Mouse (Mus musculus): ENCODE measurements at regions not wholly inside any gene's neighbourhood (a gene's known extent, or its start where the extent isn't known, plus 50 kb on each side); places are given as distances from the start of the nearest gene placed in this dataset.

DNA sequence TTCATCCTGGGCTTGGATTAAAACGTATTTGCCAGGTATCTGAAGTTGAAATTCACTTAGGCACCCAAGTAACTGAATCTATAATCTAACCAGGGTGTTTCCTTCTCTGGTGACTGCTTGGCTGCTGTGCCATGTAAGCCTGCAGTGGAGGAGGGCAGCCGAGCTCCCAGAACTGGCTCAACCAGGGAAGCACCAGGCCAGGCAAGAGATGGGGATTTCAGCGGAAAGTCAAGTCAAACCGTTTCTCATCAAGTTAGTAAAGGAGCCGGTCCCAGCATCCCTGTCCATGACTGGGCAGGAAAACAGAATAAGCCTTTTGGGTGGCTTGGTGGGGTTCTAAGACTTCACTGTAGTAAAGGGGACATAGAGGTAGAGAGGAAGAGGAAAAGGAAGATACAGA is 341.1 kb upstream of the Sall1 start:
- ATAC-seq (ENCODE audit: insufficient read depth) = no peak
- WGBS = 64% methylated on average over 5 of the region's 5 CpGs
- peaks cover 8% of the 10 kb centered on the region; the same call in 1 of the 2 replicates for H3K4me1 ChIP-seq (ENCODE audit: insufficient read depth)
- H3K4me3 ChIP-seq (ENCODE audit: low read depth, low read length) = no peak overlapping the region
- TF ChIP-seq CTCF (IDR thresholded peaks at IDR 0.05; ENCODE audit: low read depth) = no peak
- H3K36me3 ChIP-seq (ENCODE audit: insufficient read depth) = no peaks in the 10 kb centered on the region
- H3K4me2 ChIP-seq = no peak overlapping the region
- no peaks in the 10 kb centered on the region for H3K9me3 ChIP-seq (ENCODE audit: low read depth, low read length)
- H3K27ac ChIP-seq (ENCODE audit: low read depth) = no peak overlapping the region
- DNase-seq = no peak
- H3K27me3 ChIP-seq (ENCODE audit: insufficient read depth, low read length) = no peaks in the 10 kb centered on the region
- H3K9ac ChIP-seq = no peak overlapping the region

DNA sequence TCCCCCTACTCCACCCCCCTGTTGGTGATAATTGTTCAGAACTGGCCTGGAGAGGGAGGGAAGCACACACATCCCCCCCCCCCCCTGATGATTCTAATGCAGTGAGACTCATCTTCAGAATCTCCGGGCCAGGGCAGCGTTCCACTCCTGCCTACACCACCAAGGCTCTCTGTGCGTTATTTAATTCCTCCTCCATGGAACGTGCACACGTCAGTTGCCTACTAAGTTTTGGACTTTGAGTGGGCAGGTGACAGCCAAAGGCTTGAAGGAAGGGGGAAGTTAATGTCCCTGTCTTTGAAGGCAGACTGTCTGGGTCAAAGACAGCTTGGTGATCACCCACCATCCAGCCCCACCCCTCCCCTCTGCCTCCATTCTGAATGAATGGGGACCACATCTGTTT is 339.8 kb upstream of the Sall1 start:
- 62% methylated on average over 5 of the region's 5 CpGs for WGBS
- TF ChIP-seq CTCF (IDR thresholded peaks at IDR 0.05; ENCODE audit: low read depth) = no peak
- no peaks in the 10 kb centered on the region for H3K36me3 ChIP-seq (ENCODE audit: insufficient read depth)
- H3K4me1 ChIP-seq (ENCODE audit: insufficient read depth) = peaks cover 8% of the 10 kb centered on the region; the same call in 1 of the 2 replicates
- DNase-seq (no peak), ATAC-seq (ENCODE audit: insufficient read depth) (no peak)
- H3K9ac ChIP-seq = no peak overlapping the region
- no peaks in the 10 kb centered on the region for H3K9me3 ChIP-seq (ENCODE audit: low read depth, low read length)
- H3K27me3 ChIP-seq (ENCODE audit: insufficient read depth, low read length) = no peaks in the 10 kb centered on the region
- no peak overlapping the region for H3K4me2 ChIP-seq
- H3K4me3 ChIP-seq (ENCODE audit: low read depth, low read length) = no peak overlapping the region
- no peak overlapping the region for H3K27ac ChIP-seq (ENCODE audit: low read depth)

GRCm38 (mm10) chr8:89382538-89383380 is 338.8 kb upstream of the Sall1 start:
- no peak overlapping the region for H3K27ac ChIP-seq (ENCODE audit: low read depth)
- no peaks in the 10 kb centered on the region for H3K9me3 ChIP-seq (ENCODE audit: low read depth, low read length)
- no peaks in the 10 kb centered on the region for H3K27me3 ChIP-seq (ENCODE audit: insufficient read depth, low read length)
- H3K4me2 ChIP-seq = no peak overlapping the region
- H3K36me3 ChIP-seq (ENCODE audit: insufficient read depth) = no peaks in the 10 kb centered on the region
- H3K4me3 ChIP-seq (ENCODE audit: low read depth, low read length) = no peak overlapping the region
- TF ChIP-seq CTCF (IDR thresholded peaks at IDR 0.05; ENCODE audit: low read depth) = no peak
- H3K4me1 ChIP-seq (ENCODE audit: insufficient read depth) = peaks cover 5% of the 10 kb centered on the region; the same call in 1 of the 2 replicates
- ATAC-seq (ENCODE audit: insufficient read depth) (no peak; the same call in 1 of the 2 replicates), DNase-seq (no peak)
- 38% methylated on average over 9 of the region's 9 CpGs for WGBS
- no peak overlapping the region for H3K9ac ChIP-seq

DNA sequence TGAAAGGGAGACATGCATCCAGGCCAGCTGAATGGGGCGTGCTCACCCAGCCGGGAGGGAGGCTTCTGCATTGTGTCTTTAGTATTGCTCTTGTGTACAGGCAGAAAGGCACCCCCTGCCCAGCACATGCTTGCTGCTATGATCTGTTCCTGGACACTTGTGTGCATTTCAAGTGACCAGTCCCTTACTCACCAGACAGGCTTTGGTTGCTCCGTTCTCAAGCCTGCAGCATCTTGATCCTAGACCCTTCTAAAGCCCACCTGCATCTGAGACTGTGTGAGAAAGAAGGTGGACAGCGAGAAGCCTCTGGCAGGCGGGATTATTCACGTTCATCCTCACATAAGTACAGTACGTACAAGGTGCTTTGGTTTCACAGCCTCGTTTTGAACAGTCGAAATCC is 336.5 kb upstream of the Sall1 start:
- no peak overlapping the region for H3K27ac ChIP-seq (ENCODE audit: low read depth)
- WGBS = 78% methylated on average over 9 of the region's 9 CpGs
- H3K4me2 ChIP-seq = no peak overlapping the region
- no peak overlapping the region for H3K4me3 ChIP-seq (ENCODE audit: low read depth, low read length)
- no peaks in the 10 kb centered on the region for H3K9me3 ChIP-seq (ENCODE audit: low read depth, low read length)
- DNase-seq = no peak
- no peaks in the 10 kb centered on the region for H3K36me3 ChIP-seq (ENCODE audit: insufficient read depth)
- H3K27me3 ChIP-seq (ENCODE audit: insufficient read depth, low read length) = no peaks in the 10 kb centered on the region
- H3K9ac ChIP-seq = no peak overlapping the region
- TF ChIP-seq CTCF (IDR thresholded peaks at IDR 0.05; ENCODE audit: low read depth) = no peak
- no peaks in the 10 kb centered on the region for H3K4me1 ChIP-seq (ENCODE audit: insufficient read depth)
- no peak for ATAC-seq (ENCODE audit: insufficient read depth)

GRCm38 (mm10) chr8:89372761-89373160 is 328.8 kb upstream of the Sall1 start:
- Histone ChIP-seq H3K4me1 (ENCODE audit: insufficient read depth) (no peaks in the 10 kb centered on the region), H3K9ac (no peak overlapping the region), H3K9me3 (ENCODE audit: low read depth, low read length) (no peaks in the 10 kb centered on the region), H3K27me3 (ENCODE audit: insufficient read depth, low read length) (no peaks in the 10 kb centered on the region), H3K4me3 (ENCODE audit: low read depth, low read length) (no peak overlapping the region), H3K36me3 (ENCODE audit: insufficient read depth) (no peaks in the 10 kb centered on the region), H3K4me2 (no peak overlapping the region), H3K27ac (ENCODE audit: low read depth) (no peak overlapping the region)
- DNase-seq (no peak), ATAC-seq (ENCODE audit: insufficient read depth) (no peak)
- WGBS = 87% methylated on average over 3 of the region's 3 CpGs
- TF ChIP-seq CTCF (IDR thresholded peaks at IDR 0.05; ENCODE audit: low read depth) = no peak

DNA sequence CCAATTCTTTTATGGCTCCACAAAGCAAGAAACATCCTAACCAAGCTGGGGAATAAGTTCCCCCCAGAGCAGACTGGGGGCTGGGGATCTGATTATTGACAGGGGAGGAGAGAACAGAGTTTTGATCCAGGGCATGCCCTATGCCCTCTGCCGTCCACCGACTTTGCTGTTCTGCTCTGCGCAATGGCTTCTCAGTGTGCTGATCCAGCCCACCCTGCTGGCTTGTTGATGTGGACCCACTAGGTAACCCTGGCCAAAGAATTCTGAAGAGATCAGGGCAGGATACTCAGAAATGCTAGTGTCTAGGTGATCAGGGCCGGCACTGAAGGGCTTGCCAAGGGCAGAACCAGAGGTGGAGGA is 327.8 kb upstream of the Sall1 start:
- H3K9me3 ChIP-seq (ENCODE audit: low read depth, low read length) = no peaks in the 10 kb centered on the region
- H3K4me3 ChIP-seq (ENCODE audit: low read depth, low read length) = no peak overlapping the region
- H3K27me3 ChIP-seq (ENCODE audit: insufficient read depth, low read length) = no peaks in the 10 kb centered on the region
- ATAC-seq (ENCODE audit: insufficient read depth) = no peak
- no peak overlapping the region for H3K9ac ChIP-seq
- no peaks in the 10 kb centered on the region for H3K36me3 ChIP-seq (ENCODE audit: insufficient read depth)
- DNase-seq = no peak
- H3K4me1 ChIP-seq (ENCODE audit: insufficient read depth) = no peaks in the 10 kb centered on the region
- TF ChIP-seq CTCF (IDR thresholded peaks at IDR 0.05; ENCODE audit: low read depth) = no peak
- WGBS = 20% methylated on average over 4 of the region's 4 CpGs
- no peak overlapping the region for H3K27ac ChIP-seq (ENCODE audit: low read depth)
- H3K4me2 ChIP-seq = no peak overlapping the region

GRCm38 (mm10) chr8:89370816-89371772 is 327.1 kb upstream of the Sall1 start:
- no peak for TF ChIP-seq CTCF (IDR thresholded peaks at IDR 0.05; ENCODE audit: low read depth)
- WGBS = 43% methylated on average over 20 of the region's 20 CpGs

More at GRCm38 (mm10) chr8:89370816-89371772, 327.1 kb upstream of the Sall1 start:
- Histone ChIP-seq H3K4me2 (no peak overlapping the region), H3K4me1 (ENCODE audit: insufficient read depth) (no peaks in the 10 kb centered on the region), H3K9ac (no peak overlapping the region), H3K36me3 (ENCODE audit: insufficient read depth) (no peaks in the 10 kb centered on the region), H3K27me3 (ENCODE audit: insufficient read depth, low read length) (no peaks in the 10 kb centered on the region), H3K4me3 (ENCODE audit: low read depth, low read length) (no peak overlapping the region), H3K9me3 (ENCODE audit: low read depth, low read length) (no peaks in the 10 kb centered on the region), H3K27ac (ENCODE audit: low read depth) (no peak overlapping the region)
- no peak for DNase-seq
- ATAC-seq (ENCODE audit: insufficient read depth) = no peak
